Mouse (Mus musculus): ENCODE data around the gene Cab39l. TPM values are rescaled to one million over a fixed set of nuclear protein-coding genes. Genes with fewer than 3 reads are reported as not detected.
"Not testable (repeated sequence)": the region's sequence is repeated elsewhere in the genome, so short reads cannot be mapped to it uniquely, and the experiment has no call there.

The Cab39l gene
- 43.2 and 49.3 TPM in 2 replicates for polyA plus RNA-seq (2014; fragmentation: Nextera tagmentation; extraction: Ambion mirVana)

- Histone ChIP-seq H3K9me3 (ENCODE audit: control insufficient read depth, low read depth, low read length) (no peaks in the 10 kb centered on the region), H3K4me1 (ENCODE audit: control insufficient read depth, insufficient read depth, low read length) (no peaks in the 10 kb centered on the region), H3K9ac (replicated peaks; ENCODE audit: low read depth, low read length) (peak within 1 kb of the TSS; percentile 62), H3K27ac (ENCODE audit: low read length) (peak within 1 kb of the TSS; percentile 66; the same call in 1 of the 2 replicates), H3K27me3 (ENCODE audit: control insufficient read depth, insufficient read depth, low read length) (no peaks in the 10 kb centered on the region), H3K4me3 (ENCODE audit: low read depth, low read length) (peak within 1 kb of the TSS; percentile 63), H3K4me2 (replicated peaks; ENCODE audit: low read depth, low read length) (peak within 1 kb of the TSS; percentile 66), H3K36me3 (ENCODE audit: control insufficient read depth, insufficient read depth, low read length) (no peaks in the 10 kb centered on the region)
- WGBS, result under 1% methylated on average over 63 of the region's 66 CpGs
- ATAC-seq (ENCODE audit: insufficient number of reproducible peaks, insufficient read depth, low FRiP score, low read depth), result peak; percentile 99
Measured at GRCm38 (mm10) chr14:59440558-59441471, at the start of gene Cab39l, which contains the start of gene Setdb2. Cab39l (plus strand) TSS chr14:59440972. Setdb2 (minus strand) TSS chr14:59440884.

DNA sequence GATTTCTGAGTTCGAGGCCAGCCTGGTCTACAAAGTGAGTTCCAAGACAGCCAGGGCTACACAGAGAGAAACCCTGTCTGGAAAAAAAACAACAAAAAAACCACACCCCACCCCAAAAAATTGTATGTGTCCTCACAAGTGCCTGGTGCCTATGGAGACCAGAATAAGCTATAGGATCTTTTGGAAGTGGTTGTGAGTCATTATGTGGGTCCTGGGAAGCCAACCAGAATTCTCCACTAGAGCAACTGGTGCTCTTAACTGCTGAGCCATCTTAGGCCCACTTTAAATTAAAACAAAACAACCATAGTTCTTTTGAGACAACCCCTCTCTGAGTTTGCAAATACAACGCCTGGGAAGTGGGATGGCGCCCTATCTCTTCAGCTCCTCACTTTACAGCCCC is 45.5 kb upstream of the Cab39l start, which contains the start of gene Phf11c:
Phf11c (minus strand) TSS at position 101 of the 400 bp plus-strand sequence.
- no peak within 1 kb of the TSS for H3K27ac ChIP-seq (ENCODE audit: low read length)
- no peaks in the 10 kb centered on the region for H3K27me3 ChIP-seq (ENCODE audit: control insufficient read depth, insufficient read depth, low read length)
- no peak within 1 kb of the TSS for H3K4me2 ChIP-seq (replicated peaks; ENCODE audit: low read depth, low read length)
- H3K9me3 ChIP-seq (ENCODE audit: control insufficient read depth, low read depth, low read length), result no peaks in the 10 kb centered on the region
- no peak for ATAC-seq (ENCODE audit: insufficient number of reproducible peaks, insufficient read depth, low FRiP score, low read depth)
- no peak within 1 kb of the TSS for H3K9ac ChIP-seq (replicated peaks; ENCODE audit: low read depth, low read length)
- no peak within 1 kb of the TSS for H3K4me3 ChIP-seq (ENCODE audit: low read depth, low read length)
- WGBS, result 90% methylated on average over 3 of the region's 3 CpGs
- no peaks in the 10 kb centered on the region for H3K4me1 ChIP-seq (ENCODE audit: control insufficient read depth, insufficient read depth, low read length)
- no peaks in the 10 kb centered on the region for H3K36me3 ChIP-seq (ENCODE audit: control insufficient read depth, insufficient read depth, low read length)

DNA sequence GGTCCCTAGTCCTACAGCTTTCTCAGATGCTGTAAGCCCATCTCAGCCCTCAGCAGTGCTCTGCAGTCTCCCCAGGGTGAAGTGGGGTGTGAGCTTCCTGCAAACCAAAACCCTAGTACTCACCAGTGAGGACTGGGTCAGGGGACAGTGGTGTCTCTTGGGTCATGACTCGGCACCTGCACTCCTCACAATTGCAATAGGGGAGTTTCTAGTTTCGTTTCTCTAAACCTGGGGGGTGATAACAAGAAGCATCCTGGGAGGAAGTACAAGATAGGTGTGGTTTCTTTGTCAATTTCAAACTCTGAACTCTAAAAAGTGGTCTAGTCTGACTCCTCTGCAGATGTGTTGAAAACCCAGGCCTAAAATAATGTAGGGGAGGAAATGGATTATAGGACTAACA is 43.8 kb upstream of the Cab39l start:
- H3K4me1 ChIP-seq (ENCODE audit: control insufficient read depth, insufficient read depth, low read length), result no peaks in the 10 kb centered on the region
- ATAC-seq (ENCODE audit: insufficient number of reproducible peaks, insufficient read depth, low FRiP score, low read depth), result no peak
- H3K4me2 ChIP-seq (replicated peaks; ENCODE audit: low read depth, low read length), result no peak overlapping the region
- 88% methylated on average over 2 of the region's 2 CpGs for WGBS
- H3K27ac ChIP-seq (ENCODE audit: low read length), result no peak overlapping the region
- H3K4me3 ChIP-seq (ENCODE audit: low read depth, low read length), result no peak overlapping the region
- H3K9me3 ChIP-seq (ENCODE audit: control insufficient read depth, low read depth, low read length), result no peaks in the 10 kb centered on the region
- no peaks in the 10 kb centered on the region for H3K36me3 ChIP-seq (ENCODE audit: control insufficient read depth, insufficient read depth, low read length)
- no peaks in the 10 kb centered on the region for H3K27me3 ChIP-seq (ENCODE audit: control insufficient read depth, insufficient read depth, low read length)
- no peak overlapping the region for H3K9ac ChIP-seq (replicated peaks; ENCODE audit: low read depth, low read length)

DNA sequence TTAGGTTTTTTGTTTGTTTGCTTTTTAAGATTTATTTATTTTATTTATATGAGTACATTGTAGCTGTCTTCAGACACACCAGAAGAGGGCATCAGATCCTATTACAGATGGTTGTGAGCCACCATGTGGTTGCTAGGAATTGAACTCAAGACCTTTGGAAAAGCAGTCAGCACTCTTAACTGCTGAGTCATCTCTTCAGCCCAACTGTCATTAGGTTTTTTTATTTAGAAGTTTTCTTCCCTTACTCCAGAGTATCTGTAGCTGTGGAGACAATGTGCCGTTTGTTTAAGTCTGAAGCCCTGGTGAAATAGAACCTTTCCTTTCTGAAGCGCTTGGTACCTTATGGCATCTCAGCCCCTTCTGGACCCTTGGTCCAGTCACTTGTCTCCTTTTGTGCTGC is 25.8 kb upstream of the Cab39l start:
- H3K9me3 ChIP-seq (ENCODE audit: control insufficient read depth, low read depth, low read length); H3K27ac ChIP-seq (ENCODE audit: low read length); H3K4me3 ChIP-seq (ENCODE audit: low read depth, low read length); H3K27me3 ChIP-seq (ENCODE audit: control insufficient read depth, insufficient read depth, low read length); H3K9ac ChIP-seq (replicated peaks; ENCODE audit: low read depth, low read length); ATAC-seq (ENCODE audit: insufficient number of reproducible peaks, insufficient read depth, low FRiP score, low read depth); H3K4me2 ChIP-seq (replicated peaks; ENCODE audit: low read depth, low read length); H3K36me3 ChIP-seq (ENCODE audit: control insufficient read depth, insufficient read depth, low read length); H3K4me1 ChIP-seq (ENCODE audit: control insufficient read depth, insufficient read depth, low read length): not testable (repeated sequence)
- 98% methylated on average over 2 of the region's 2 CpGs for WGBS

DNA sequence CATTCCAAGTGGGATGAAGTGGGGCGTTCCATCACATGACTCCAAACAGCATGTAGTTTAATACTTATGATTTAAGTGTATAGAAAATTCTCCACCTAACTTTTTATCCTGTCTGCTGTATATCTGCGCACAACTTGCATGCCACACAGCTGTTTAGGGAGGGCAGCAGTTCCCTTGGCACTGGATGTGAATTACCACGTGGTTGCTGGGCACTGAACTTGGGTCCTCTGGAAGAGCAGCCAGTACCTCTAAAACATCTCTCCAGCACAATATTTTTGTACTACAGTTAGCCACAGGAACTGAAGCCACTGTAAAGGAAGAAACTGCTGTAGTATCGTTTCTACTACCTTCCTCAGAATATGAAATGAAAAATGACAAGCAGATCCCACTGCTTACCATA is 22.6 kb upstream of the Cab39l start:
- H3K4me2 ChIP-seq (replicated peaks; ENCODE audit: low read depth, low read length), result no peak overlapping the region
- no peaks in the 10 kb centered on the region for H3K9me3 ChIP-seq (ENCODE audit: control insufficient read depth, low read depth, low read length)
- no peak overlapping the region for H3K9ac ChIP-seq (replicated peaks; ENCODE audit: low read depth, low read length)
- no peak overlapping the region for H3K27ac ChIP-seq (ENCODE audit: low read length)
- no peaks in the 10 kb centered on the region for H3K27me3 ChIP-seq (ENCODE audit: control insufficient read depth, insufficient read depth, low read length)
- WGBS, result 86% methylated on average over 4 of the region's 4 CpGs
- H3K4me3 ChIP-seq (ENCODE audit: low read depth, low read length), result no peak overlapping the region
- no peak for ATAC-seq (ENCODE audit: insufficient number of reproducible peaks, insufficient read depth, low FRiP score, low read depth)
- no peaks in the 10 kb centered on the region; the same call in 1 of the 2 replicates for H3K36me3 ChIP-seq (ENCODE audit: control insufficient read depth, insufficient read depth, low read length)
- H3K4me1 ChIP-seq (ENCODE audit: control insufficient read depth, insufficient read depth, low read length), result no peaks in the 10 kb centered on the region

DNA sequence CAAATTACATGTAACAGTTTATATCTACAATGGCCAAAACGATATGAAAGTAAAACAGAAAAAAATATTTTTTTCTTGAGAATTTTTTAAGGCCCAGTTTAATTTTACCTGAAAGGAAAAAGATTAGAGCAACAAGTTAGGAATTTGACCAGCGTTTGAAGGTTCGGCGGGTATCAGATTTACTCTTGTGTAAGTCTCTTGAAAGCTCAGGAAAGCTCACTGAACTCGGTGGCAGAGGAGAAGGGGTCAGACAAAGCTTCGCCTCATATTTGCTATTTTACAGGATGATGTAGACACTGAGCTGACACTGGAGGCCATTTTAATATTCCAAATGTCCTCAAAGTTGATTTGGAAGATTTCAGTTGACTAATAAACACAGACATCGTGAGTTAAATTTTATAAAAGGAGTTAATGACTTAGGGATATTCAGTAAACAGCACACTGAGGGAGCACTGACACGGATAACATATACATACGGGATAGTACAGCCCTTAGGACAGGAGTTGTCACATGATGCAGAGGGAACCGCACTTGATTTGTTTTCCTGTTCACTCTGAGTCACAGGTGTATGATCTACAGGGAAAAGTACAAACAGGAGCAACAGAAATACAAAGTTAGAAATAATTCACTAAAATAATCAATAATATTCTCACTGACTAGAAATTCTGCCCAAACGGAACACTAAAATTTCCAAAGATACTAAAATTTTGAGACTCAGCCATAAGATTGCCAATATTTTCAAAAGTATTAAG is 17.7 kb upstream of the Cab39l start:
- Histone ChIP-seq H3K9me3 (ENCODE audit: control insufficient read depth, low read depth, low read length) (no peaks in the 10 kb centered on the region), H3K27me3 (ENCODE audit: control insufficient read depth, insufficient read depth, low read length) (no peaks in the 10 kb centered on the region), H3K27ac (ENCODE audit: low read length) (no peak overlapping the region), H3K9ac (replicated peaks; ENCODE audit: low read depth, low read length) (no peak overlapping the region), H3K36me3 (ENCODE audit: control insufficient read depth, insufficient read depth, low read length) (no peaks in the 10 kb centered on the region), H3K4me2 (replicated peaks; ENCODE audit: low read depth, low read length) (no peak overlapping the region), H3K4me1 (ENCODE audit: control insufficient read depth, insufficient read depth, low read length) (no peaks in the 10 kb centered on the region), H3K4me3 (ENCODE audit: low read depth, low read length) (no peak overlapping the region)
- WGBS, result 84% methylated on average over 11 of the region's 11 CpGs
- ATAC-seq (ENCODE audit: insufficient number of reproducible peaks, insufficient read depth, low FRiP score, low read depth), result no peak

GRCm38 (mm10) chr14:59430556-59430955 is 10.2 kb upstream of the Cab39l start:
- Histone ChIP-seq H3K4me1 (ENCODE audit: control insufficient read depth, insufficient read depth, low read length) (no peaks in the 10 kb centered on the region), H3K27me3 (ENCODE audit: control insufficient read depth, insufficient read depth, low read length) (no peaks in the 10 kb centered on the region), H3K4me3 (ENCODE audit: low read depth, low read length) (no peak overlapping the region), H3K9ac (replicated peaks; ENCODE audit: low read depth, low read length) (no peak overlapping the region), H3K4me2 (replicated peaks; ENCODE audit: low read depth, low read length) (no peak overlapping the region), H3K36me3 (ENCODE audit: control insufficient read depth, insufficient read depth, low read length) (no peaks in the 10 kb centered on the region), H3K27ac (ENCODE audit: low read length) (no peak overlapping the region), H3K9me3 (ENCODE audit: control insufficient read depth, low read depth, low read length) (no peaks in the 10 kb centered on the region)
- no peak for ATAC-seq (ENCODE audit: insufficient number of reproducible peaks, insufficient read depth, low FRiP score, low read depth)
- 84% methylated on average over 1 of the region's 1 CpGs for WGBS

- no peak overlapping the region for H3K4me3 ChIP-seq (ENCODE audit: low read depth, low read length)
- H3K4me1 ChIP-seq (ENCODE audit: control insufficient read depth, insufficient read depth, low read length), result no peaks in the 10 kb centered on the region
- no peaks in the 10 kb centered on the region for H3K27me3 ChIP-seq (ENCODE audit: control insufficient read depth, insufficient read depth, low read length)
- ATAC-seq (ENCODE audit: insufficient number of reproducible peaks, insufficient read depth, low FRiP score, low read depth), result no peak
- H3K36me3 ChIP-seq (ENCODE audit: control insufficient read depth, insufficient read depth, low read length), result no peaks in the 10 kb centered on the region
- H3K9me3 ChIP-seq (ENCODE audit: control insufficient read depth, low read depth, low read length), result no peaks in the 10 kb centered on the region
- no peak overlapping the region for H3K9ac ChIP-seq (replicated peaks; ENCODE audit: low read depth, low read length)
- no peak overlapping the region for H3K27ac ChIP-seq (ENCODE audit: low read length)
- no peak overlapping the region for H3K4me2 ChIP-seq (replicated peaks; ENCODE audit: low read depth, low read length)
- WGBS, result 69% methylated on average over 2 of the region's 2 CpGs
Measured at GRCm38 (mm10) chr14:59433902-59434301, 6.9 kb upstream of the Cab39l start.

All from stomach, embryonic 14.5 days (tissue).